Mouse (Mus musculus) liver, embryonic 11.5 days (tissue): ENCODE results near the gene Polr2a. TPM values are rescaled to one million over a fixed set of nuclear protein-coding genes. Genes with fewer than 3 reads are reported as not detected.
A peak's percentile ranks its signal among the peaks of the same experiment; 100 is the strongest.
"Not testable (repeated sequence)": the region's sequence is repeated elsewhere in the genome, so short reads cannot be mapped to it uniquely, and the experiment has no call there.

Experiments used
- ATAC-seq: fragments of 200-750 bp; cut with Nextera tagmentation; replicated peaks from 2 replicates; pipeline ENCODE4 v1.8.0; 2017; ENCODE audit warnings: moderate number of reproducible peaks, mild to moderate bottlenecking, moderate TSS enrichment, moderate library complexity; ENCODE audit not compliant: low FRiP score
- DNase-seq: peaks from one replicate; pipeline ENCODE4 v3.0.0-alpha.2; 2017; ENCODE audit warnings: low spot score
- H3K27ac ChIP-seq: fragments of 300-500 bp; sonication (generic); 2 replicates; pipeline ENCODE4 v1.5.1; 2014; ENCODE audit warnings: mild to moderate bottlenecking, low read depth, low read length, control low read depth
- H3K27me3 ChIP-seq: fragments of 300-500 bp; sonication (generic); replicated peaks from 2 replicates; pipeline ENCODE4 v1.6.1; 2014; ENCODE audit warnings: low read length, mixed read lengths; ENCODE audit not compliant: control insufficient read depth, insufficient read depth
- H3K36me3 ChIP-seq: fragments of 300-500 bp; sonication (generic); 2 replicates; pipeline ENCODE4 v1.6.1; 2014; ENCODE audit warnings: mild to moderate bottlenecking, low read length, moderate library complexity, mixed read lengths; ENCODE audit not compliant: control insufficient read depth, insufficient read depth
- H3K4me1 ChIP-seq: fragments of 300-500 bp; sonication (generic); replicated peaks from 2 replicates; pipeline ENCODE4 v1.6.1; 2014; ENCODE audit warnings: low read length, mixed read lengths; ENCODE audit not compliant: control insufficient read depth, insufficient read depth
- H3K4me2 ChIP-seq: fragments of 300-500 bp; sonication (generic); 2 replicates; pipeline ENCODE4 v1.6.1; 2014; ENCODE audit warnings: mild to moderate bottlenecking, control low read depth, moderate library complexity
- H3K4me3 ChIP-seq: fragments of 300-500 bp; sonication (generic); 2 replicates; pipeline ENCODE4 v1.5.1; 2014; ENCODE audit warnings: low read depth, low read length, control low read depth
- H3K9ac ChIP-seq: fragments of 300-500 bp; sonication (generic); 2 replicates; pipeline ENCODE4 v1.6.1; 2014; ENCODE audit warnings: low read depth, low read length, control low read depth
- H3K9me3 ChIP-seq: fragments of 300-500 bp; sonication (generic); 2 replicates; pipeline ENCODE4 v1.6.1; 2016; ENCODE audit warnings: low read length, inconsistent platforms, mixed read lengths; ENCODE audit not compliant: control insufficient read depth
- WGBS: fragments of 180-500 bp; shearing (Covaris S2); extraction: QIAGEN DNeasy Blood & Tissue Kit; methylation state at CpG from one replicate; pipeline ENCODE4 v1.1.7; 2014; 5-methylcytosine and 5-hydroxymethylcytosine counted together
- polyA plus RNA-seq: library from polyadenylated mRNA; unstranded; fragments of >200 nt; fragmentation: Nextera tagmentation; extraction: Ambion mirVana; gene quantifications from 2 replicates; pipeline ENCODE4 v1.2.1, GENCODE M21; 2014

Gene Polr2a
- polyA plus RNA-seq, 1 experiment from 2014 or later: 46.1 TPM

- peak overlapping the region; percentile 32 for H3K4me2 ChIP-seq
- no peaks in the 10 kb centered on the region for H3K27me3 ChIP-seq
- no peak overlapping the region for H3K4me3 ChIP-seq
- no peak for ATAC-seq
- H3K4me1 ChIP-seq: peaks cover 50% of the 10 kb centered on the region
- H3K9me3 ChIP-seq: no peaks in the 10 kb centered on the region
- peak overlapping the region; percentile 36; the same call in 1 of the 2 replicates for H3K9ac ChIP-seq
- 0 out of 2 replicates have a peak overlapping the region, but pooled peaks have one; percentile 1 for H3K27ac ChIP-seq
- DNase-seq: no peak
- H3K36me3 ChIP-seq: peaks cover 3% of the 10 kb centered on the region; the same call in 1 of the 2 replicates
Measured at GRCm38 (mm10) chr11:69752686-69753085, 5.8 kb downstream of the Polr2a start.

GRCm38 (mm10) chr11:69751635-69752034, 6.8 kb downstream of the Polr2a start:
- H3K9me3 ChIP-seq: no peaks in the 10 kb centered on the region
- no peak for DNase-seq
- H3K36me3 ChIP-seq: peaks cover 10% of the 10 kb centered on the region
- H3K9ac ChIP-seq: no peak overlapping the region
- peak; percentile 53; the same call in 1 of the 2 replicates for ATAC-seq
- peaks cover 42% of the 10 kb centered on the region for H3K4me1 ChIP-seq
- peak overlapping the region; percentile 41 for H3K4me2 ChIP-seq
- H3K27me3 ChIP-seq: no peaks in the 10 kb centered on the region
- H3K4me3 ChIP-seq: no peak overlapping the region
- H3K27ac ChIP-seq: peak overlapping the region; percentile 15; the same call in 1 of the 2 replicates
- 36% methylated on average over 3 of the region's 3 CpGs for WGBS

DNA sequence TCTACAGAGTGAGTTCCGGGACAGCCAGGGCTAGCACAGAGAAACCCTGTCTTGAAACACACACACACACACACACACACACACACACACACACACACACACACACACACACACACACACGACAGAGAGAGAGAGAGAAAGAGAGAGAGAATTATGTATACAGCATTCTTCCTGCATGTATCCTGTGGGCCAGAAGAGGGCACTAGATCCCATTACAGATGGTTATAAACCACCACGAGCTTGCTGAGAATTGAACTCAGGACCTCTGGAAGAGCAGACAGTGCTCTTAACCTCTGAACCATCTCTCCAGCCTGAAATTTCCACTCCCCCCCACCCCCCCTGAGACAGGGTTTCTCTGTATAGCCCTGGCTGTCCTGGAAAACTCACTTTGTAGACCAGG, 27.0 kb downstream of the Polr2a start:
- H3K4me2 ChIP-seq: not testable (repeated sequence)

GRCm38 (mm10) chr11:69729063-69729462, 29.4 kb downstream of the Polr2a start:
- no peaks in the 10 kb centered on the region for H3K27me3 ChIP-seq
- no peaks in the 10 kb centered on the region for H3K9me3 ChIP-seq
- DNase-seq (peak; percentile 54), ATAC-seq (no peak)
- no peak overlapping the region for H3K4me2 ChIP-seq
- peaks cover 1% of the 10 kb centered on the region; the same call in 1 of the 2 replicates for H3K36me3 ChIP-seq
- no peak overlapping the region for H3K9ac ChIP-seq
- no peaks in the 10 kb centered on the region for H3K4me1 ChIP-seq
- WGBS: 14% methylated on average over 3 of the region's 3 CpGs
- H3K27ac ChIP-seq: no peak overlapping the region
- no peak overlapping the region for H3K4me3 ChIP-seq

More for the DNA sequence above, 27.0 kb downstream of the Polr2a start:
- not testable (repeated sequence) for DNase-seq, H3K4me1 ChIP-seq, H3K9ac ChIP-seq, H3K27ac ChIP-seq, ATAC-seq, H3K4me3 ChIP-seq, H3K9me3 ChIP-seq, H3K27me3 ChIP-seq
- 77% methylated on average over 2 of the region's 3 CpGs for WGBS
- peaks cover 23% of the 10 kb centered on the region for H3K36me3 ChIP-seq

DNA sequence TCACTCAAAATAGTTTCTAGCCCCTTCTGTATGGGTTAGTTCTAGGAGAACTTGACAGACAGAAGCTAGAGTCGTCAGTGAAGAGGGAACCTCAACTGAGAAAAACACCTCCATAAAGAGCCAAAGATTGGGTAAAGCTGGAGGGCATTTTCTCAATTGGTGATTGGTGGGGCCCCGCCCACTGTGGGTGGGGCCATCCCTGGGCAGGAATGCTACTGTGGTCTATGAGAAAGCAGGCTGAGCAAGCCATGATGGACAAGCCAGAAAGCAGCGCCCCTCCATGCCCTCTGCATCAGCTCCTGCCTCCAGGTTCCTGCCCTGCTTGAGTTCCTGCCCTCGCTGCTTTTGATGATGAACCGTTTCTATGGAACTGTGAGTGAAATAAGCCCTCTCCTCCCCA, 32.5 kb downstream of the Polr2a start:
- Histone ChIP-seq H3K9ac (no peak overlapping the region), H3K4me1 (no peaks in the 10 kb centered on the region), H3K27ac (no peak overlapping the region), H3K27me3 (no peaks in the 10 kb centered on the region), H3K9me3 (no peaks in the 10 kb centered on the region), H3K4me2 (no peak overlapping the region), H3K4me3 (no peak overlapping the region), H3K36me3 (no peaks in the 10 kb centered on the region)
- DNase-seq (no peak), ATAC-seq (no peak)
- 32% methylated on average over 5 of the region's 5 CpGs for WGBS

DNA sequence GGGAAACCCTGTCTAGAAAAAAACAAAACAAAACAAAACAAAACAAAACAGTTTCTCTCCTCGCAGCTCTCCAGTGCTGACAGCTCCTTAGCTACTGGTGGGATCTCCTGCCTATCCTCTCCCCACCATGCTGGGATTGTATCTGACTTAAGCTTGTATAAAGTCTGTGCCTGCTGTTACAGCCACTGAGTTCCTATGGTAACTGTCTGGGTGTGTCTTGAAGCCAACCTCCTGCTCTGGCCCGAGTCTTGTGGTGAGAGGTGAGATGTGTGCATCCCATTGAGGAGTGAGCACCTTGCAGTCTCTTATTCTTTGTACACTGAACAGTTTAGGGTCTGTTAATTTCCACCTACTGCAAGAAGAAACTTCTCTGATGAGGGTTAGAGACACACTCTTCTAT, 35.4 kb downstream of the Polr2a start:
- Histone ChIP-seq H3K27ac (no peak overlapping the region), H3K4me3 (no peak overlapping the region), H3K9me3 (no peaks in the 10 kb centered on the region), H3K9ac (no peak overlapping the region), H3K36me3 (no peaks in the 10 kb centered on the region), H3K27me3 (no peaks in the 10 kb centered on the region), H3K4me1 (peaks cover 12% of the 10 kb centered on the region), H3K4me2 (no peak overlapping the region)
- WGBS: 55% methylated on average over 2 of the region's 2 CpGs
- DNase-seq (no peak), ATAC-seq (no peak)

- Histone ChIP-seq H3K9ac (peak overlapping the region; percentile 9; the same call in 1 of the 2 replicates), H3K36me3 (no peaks in the 10 kb centered on the region), H3K9me3 (no peaks in the 10 kb centered on the region), H3K27me3 (no peaks in the 10 kb centered on the region), H3K27ac (no peak overlapping the region), H3K4me3 (no peak overlapping the region), H3K4me1 (peaks cover 20% of the 10 kb centered on the region), H3K4me2 (no peak overlapping the region)
- 80% methylated on average over 6 of the region's 6 CpGs for WGBS
- DNase-seq: no peak
- no peak for ATAC-seq
Measured at GRCm38 (mm10) chr11:69720852-69721251, 37.6 kb downstream of the Polr2a start.

DNA sequence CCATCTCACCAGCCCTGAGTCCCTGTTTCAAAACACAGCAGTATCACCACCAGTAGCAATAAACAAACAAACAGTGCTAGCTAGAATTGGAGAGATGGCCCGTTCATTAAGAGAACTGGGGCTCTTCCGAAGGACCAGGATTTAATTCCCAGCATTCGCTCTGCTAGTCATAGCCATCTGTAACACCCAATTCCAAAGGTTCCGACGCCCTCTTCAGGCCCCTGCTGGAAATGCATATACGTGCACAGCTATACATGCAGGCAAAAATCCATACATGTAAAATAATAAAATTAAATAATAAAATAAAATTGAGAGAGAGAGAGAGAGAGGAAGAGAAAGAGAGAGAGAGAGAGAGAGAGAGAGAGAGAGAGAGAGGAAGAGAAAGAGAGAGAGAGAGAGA, 39.0 kb downstream of the Polr2a start:
- peak overlapping the region; percentile 66; the same call in 1 of the 2 replicates for H3K27ac ChIP-seq
- no peak overlapping the region for H3K9ac ChIP-seq
- 71% methylated on average over 6 of the region's 6 CpGs for WGBS

DNA sequence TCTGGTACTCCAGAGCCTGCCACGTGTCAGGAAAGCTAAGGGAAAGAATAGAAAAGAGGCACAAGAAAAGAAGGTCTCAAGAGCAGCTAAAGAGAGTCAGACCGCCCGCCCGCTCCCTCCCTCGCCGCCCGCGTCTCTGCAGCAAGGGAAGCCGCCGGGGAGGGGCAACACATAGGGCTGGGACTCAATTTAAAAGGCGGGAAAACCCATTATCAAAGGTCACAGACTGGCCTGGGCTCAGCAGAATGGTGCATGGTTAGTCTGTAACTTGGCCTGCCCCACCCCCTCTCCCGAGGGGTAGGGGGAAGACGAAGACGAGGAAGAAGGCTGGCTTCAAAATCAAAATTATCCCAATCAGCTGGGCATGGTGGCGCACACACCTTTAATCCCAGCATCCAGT, 39.8 kb downstream of the Polr2a start:
- Histone ChIP-seq H3K4me3 (peak overlapping the region; percentile 17; the same call in 1 of the 2 replicates), H3K9me3 (no peaks in the 10 kb centered on the region), H3K9ac (peak overlapping the region; percentile 55; the same call in 1 of the 2 replicates), H3K27me3 (no peaks in the 10 kb centered on the region), H3K4me1 (peaks cover 20% of the 10 kb centered on the region), H3K36me3 (no peaks in the 10 kb centered on the region), H3K27ac (peak overlapping the region; percentile 66; the same call in 1 of the 2 replicates), H3K4me2 (peak overlapping the region; percentile 58)
- ATAC-seq: peak; percentile 90
- peak; percentile 62 for DNase-seq
- 17% methylated on average over 15 of the region's 15 CpGs for WGBS

More for the DNA sequence above, 39.0 kb downstream of the Polr2a start:
- Histone ChIP-seq H3K4me3 (no peak overlapping the region), H3K4me1 (peaks cover 20% of the 10 kb centered on the region), H3K9me3 (no peaks in the 10 kb centered on the region), H3K36me3 (no peaks in the 10 kb centered on the region), H3K4me2 (no peak overlapping the region), H3K27me3 (no peaks in the 10 kb centered on the region)
- DNase-seq (no peak), ATAC-seq (no peak)
